Mouse (Mus musculus): ENCODE measurements around the gene Anpep. TPM values are rescaled to one million over a fixed set of nuclear protein-coding genes. Genes with fewer than 3 reads are reported as not detected.

Gene Anpep
- polyA plus RNA-seq, 1 experiment from 2014 or later = 4.1 TPM

Other genes starting within 250 kb of the Anpep start
- gene Rhcg, start 243.4 kb downstream of the Anpep start, polyA plus RNA-seq (2014; fragmentation: Nextera tagmentation; extraction: Ambion mirVana) = 2.6 and 3.1 TPM in 2 replicates
- gene Ticrr, start 200.9 kb downstream of the Anpep start, polyA plus RNA-seq (2014; fragmentation: Nextera tagmentation; extraction: Ambion mirVana) = 1.3 and 2.5 TPM in 2 replicates
- gene Kif7, start 145.3 kb downstream of the Anpep start, polyA plus RNA-seq (2014; fragmentation: Nextera tagmentation; extraction: Ambion mirVana) = 1.8 and 2.4 TPM in 2 replicates
- gene Plin1, start 128.2 kb downstream of the Anpep start, polyA plus RNA-seq (2014; fragmentation: Nextera tagmentation; extraction: Ambion mirVana) = 0.13 and 1.1 TPM in 2 replicates
- 10.1 and 11.4 TPM in 2 replicates for gene Pex11a, start 117.9 kb downstream of the Anpep start, polyA plus RNA-seq (2014; fragmentation: Nextera tagmentation; extraction: Ambion mirVana)
- gene Wdr93, start 117.9 kb downstream of the Anpep start, polyA plus RNA-seq (2014; fragmentation: Nextera tagmentation; extraction: Ambion mirVana) = 0.14 TPM in 1 of 2 replicates, not detected in the other
- gene Mesp1, start 67.3 kb downstream of the Anpep start, polyA plus RNA-seq (2014; fragmentation: Nextera tagmentation; extraction: Ambion mirVana) = 0.23 and 0.33 TPM in 2 replicates
- gene Mesp2, start 50.3 kb downstream of the Anpep start, polyA plus RNA-seq (2014; fragmentation: Nextera tagmentation; extraction: Ambion mirVana) = 1.1 and 1.8 TPM in 2 replicates
- gene Ap3s2, start 59.6 kb upstream of the Anpep start, polyA plus RNA-seq (2014; fragmentation: Nextera tagmentation; extraction: Ambion mirVana) = 43.6 and 51.1 TPM in 2 replicates
- gene Arpin, start 74.3 kb upstream of the Anpep start, polyA plus RNA-seq (2014; fragmentation: Nextera tagmentation; extraction: Ambion mirVana) = 15.4 and 17.9 TPM in 2 replicates
- gene Zfp710, start 163.8 kb upstream of the Anpep start, polyA plus RNA-seq (2014; fragmentation: Nextera tagmentation; extraction: Ambion mirVana) = 17.0 and 17.7 TPM in 2 replicates

Data from midbrain, embryonic 14.5 days (tissue).